Mouse (Mus musculus): Measurements from ENCODE around the gene Zbed3. TPM values are rescaled to one million over a fixed set of nuclear protein-coding genes. Genes with fewer than 3 reads are reported as not detected.
A peak's percentile ranks its signal among the peaks of the same experiment; 100 is the strongest.

Gene Zbed3
- polyA plus RNA-seq, 1 experiment from 2014 or later: 31.7 TPM

GRCm38 (mm10) chr13:95320451-95320850 lies 3.0 kb upstream of the Zbed3 start:
- no peak overlapping the region for H3K4me2 ChIP-seq
- no peaks in the 10 kb centered on the region for H3K36me3 ChIP-seq
- ATAC-seq (ENCODE audit: low FRiP score): no peak
- H3K4me3 ChIP-seq (replicated peaks): no peak overlapping the region
- no peak overlapping the region for H3K27ac ChIP-seq (replicated peaks)
- no peaks in the 10 kb centered on the region for H3K9me3 ChIP-seq (replicated peaks)
- no peaks in the 10 kb centered on the region for H3K27me3 ChIP-seq (replicated peaks)
- 22% methylated on average over 4 of the region's 4 CpGs for WGBS
- no peak overlapping the region for H3K9ac ChIP-seq (replicated peaks)
- no peaks in the 10 kb centered on the region for H3K4me1 ChIP-seq

DNA sequence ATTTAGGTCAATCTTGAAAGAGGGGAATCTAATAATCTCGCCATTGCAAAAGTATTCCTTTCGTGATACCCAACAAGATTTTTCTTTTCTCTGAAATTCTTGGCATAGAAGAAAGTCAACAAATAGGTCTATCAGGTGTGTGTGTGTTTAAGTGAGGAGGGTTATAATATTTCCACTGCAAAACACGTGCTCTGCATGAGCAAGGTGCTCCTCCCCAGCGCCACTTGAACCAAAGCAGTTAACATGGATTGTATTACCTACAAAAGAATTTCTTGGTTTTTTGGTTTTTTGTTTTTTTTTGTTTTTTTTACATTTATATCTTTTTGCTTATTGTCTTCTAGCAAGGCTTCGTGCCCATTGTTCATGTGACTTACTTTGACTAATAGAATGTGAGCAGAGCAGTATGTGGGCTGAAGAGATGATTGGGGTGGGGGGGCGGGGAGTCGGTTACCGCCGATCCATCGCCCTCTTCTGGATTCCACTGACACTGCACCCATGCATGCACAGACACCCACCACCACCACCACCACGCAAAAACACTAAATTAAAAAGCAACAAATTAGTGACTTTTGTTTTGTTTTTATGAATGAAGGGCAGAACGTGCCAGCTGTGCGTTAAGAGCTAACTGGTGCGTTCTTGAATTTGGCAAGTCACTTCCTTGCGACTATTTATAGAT lies 676 bp downstream of the Zbed3 start:
- ATAC-seq (ENCODE audit: low FRiP score): peak; percentile 76
- peaks cover 31% of the 10 kb centered on the region for H3K4me1 ChIP-seq
- H3K4me2 ChIP-seq: peak overlapping the region; percentile 83
- no peaks in the 10 kb centered on the region for H3K27me3 ChIP-seq (replicated peaks)
- H3K9ac ChIP-seq (replicated peaks): peak overlapping the region; percentile 85
- H3K9me3 ChIP-seq (replicated peaks): no peaks in the 10 kb centered on the region
- peak overlapping the region; percentile 95 for H3K27ac ChIP-seq (replicated peaks)
- WGBS: 23% methylated on average over 15 of the region's 15 CpGs
- H3K36me3 ChIP-seq: no peaks in the 10 kb centered on the region
- H3K4me3 ChIP-seq (replicated peaks): peak overlapping the region; percentile 68

GRCm38 (mm10) chr13:95324626-95325079 lies 1.2 kb downstream of the Zbed3 start:
- under 1% methylated on average over 22 of the region's 22 CpGs for WGBS
- no peaks in the 10 kb centered on the region for H3K9me3 ChIP-seq (replicated peaks)
- peaks cover 35% of the 10 kb centered on the region for H3K4me1 ChIP-seq
- ATAC-seq (ENCODE audit: low FRiP score): peak; percentile 46
- H3K27me3 ChIP-seq (replicated peaks): no peaks in the 10 kb centered on the region
- H3K36me3 ChIP-seq: no peaks in the 10 kb centered on the region
- peak overlapping the region; percentile 85 for H3K9ac ChIP-seq (replicated peaks)
- H3K27ac ChIP-seq (replicated peaks): peak overlapping the region; percentile 95
- peak overlapping the region; percentile 68 for H3K4me3 ChIP-seq (replicated peaks)
- H3K4me2 ChIP-seq: peak overlapping the region; percentile 83

DNA sequence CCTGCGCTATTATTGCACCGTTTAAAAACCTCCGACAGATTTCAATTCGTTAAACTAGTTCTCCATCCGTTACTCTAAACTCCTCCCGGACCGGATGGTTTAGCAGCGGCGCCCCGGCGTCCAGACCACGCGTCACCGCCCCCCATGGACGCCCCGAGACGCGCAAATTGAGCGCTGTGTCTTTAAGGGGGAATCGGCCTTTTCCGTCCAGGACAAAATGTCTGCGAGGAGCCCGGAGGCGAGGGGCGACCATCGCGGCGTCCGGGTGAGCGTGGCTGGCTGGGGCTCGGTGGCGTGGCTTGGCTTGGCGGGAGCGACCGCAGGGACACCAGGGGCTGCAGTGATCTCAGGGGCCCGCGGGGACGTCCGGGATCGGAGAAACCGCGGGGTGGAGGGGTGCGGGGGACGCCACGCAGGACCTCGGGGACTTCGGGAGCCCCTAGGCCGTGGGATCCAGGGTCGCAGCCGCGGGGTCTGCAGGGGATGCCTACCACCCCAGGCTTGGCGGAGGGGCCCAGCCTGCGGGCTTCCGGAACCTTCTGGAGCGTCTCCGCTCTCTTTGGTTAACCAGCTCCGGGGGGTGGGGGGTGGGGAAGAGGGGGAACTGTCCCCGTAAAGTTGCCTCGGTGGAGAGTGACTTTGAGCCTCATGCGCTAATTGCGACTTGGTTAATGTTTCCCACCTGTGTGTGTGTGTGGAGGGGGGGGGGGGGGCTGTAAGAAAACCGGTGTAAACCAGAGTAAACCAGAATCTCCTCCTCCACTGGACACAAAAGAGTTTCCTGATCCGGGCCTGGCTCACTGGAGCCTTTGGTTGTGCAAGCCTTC lies 1.9 kb downstream of the Zbed3 start:
- under 1% methylated on average over 63 of the region's 63 CpGs for WGBS

GRCm38 (mm10) chr13:95325907-95326550 lies 2.6 kb downstream of the Zbed3 start:
- Histone ChIP-seq H3K27me3 (replicated peaks) (no peaks in the 10 kb centered on the region), H3K4me1 (peaks cover 41% of the 10 kb centered on the region), H3K4me2 (peak overlapping the region; percentile 83), H3K9me3 (replicated peaks) (no peaks in the 10 kb centered on the region), H3K27ac (replicated peaks) (peak overlapping the region; percentile 95), H3K9ac (replicated peaks) (peak overlapping the region; percentile 85), H3K36me3 (no peaks in the 10 kb centered on the region), H3K4me3 (replicated peaks) (peak overlapping the region; percentile 68)
- WGBS: 12% methylated on average over 5 of the region's 5 CpGs
- ATAC-seq (ENCODE audit: low FRiP score): no peak

More for the DNA sequence above, 1.9 kb downstream of the Zbed3 start:
- Histone ChIP-seq H3K27ac (replicated peaks) (peak overlapping the region; percentile 95), H3K9ac (replicated peaks) (peak overlapping the region; percentile 85), H3K27me3 (replicated peaks) (no peaks in the 10 kb centered on the region), H3K9me3 (replicated peaks) (no peaks in the 10 kb centered on the region), H3K4me3 (replicated peaks) (peak overlapping the region; percentile 68), H3K4me2 (peak overlapping the region; percentile 83), H3K4me1 (peaks cover 36% of the 10 kb centered on the region), H3K36me3 (no peaks in the 10 kb centered on the region)
- ATAC-seq (ENCODE audit: low FRiP score): peak; percentile 78

GRCm38 (mm10) chr13:95326611-95327344 lies 3.4 kb downstream of the Zbed3 start:
- H3K9me3 ChIP-seq (replicated peaks): no peaks in the 10 kb centered on the region
- peak overlapping the region; percentile 95 for H3K27ac ChIP-seq (replicated peaks)
- no peak for ATAC-seq (ENCODE audit: low FRiP score)
- H3K4me2 ChIP-seq: peak overlapping the region; percentile 83
- peak overlapping the region; percentile 85 for H3K9ac ChIP-seq (replicated peaks)
- no peaks in the 10 kb centered on the region for H3K27me3 ChIP-seq (replicated peaks)
- peaks cover 41% of the 10 kb centered on the region for H3K4me1 ChIP-seq
- H3K36me3 ChIP-seq: no peaks in the 10 kb centered on the region
- WGBS: 4% methylated on average over 21 of the region's 21 CpGs
- H3K4me3 ChIP-seq (replicated peaks): peak overlapping the region; percentile 68

- H3K4me2 ChIP-seq: peak overlapping the region; percentile 83
- ATAC-seq (ENCODE audit: low FRiP score): no peak
- 0% methylated on average over 5 of the region's 5 CpGs for WGBS
Measured at GRCm38 (mm10) chr13:95327345-95327741, 3.9 kb downstream of the Zbed3 start.

DNA sequence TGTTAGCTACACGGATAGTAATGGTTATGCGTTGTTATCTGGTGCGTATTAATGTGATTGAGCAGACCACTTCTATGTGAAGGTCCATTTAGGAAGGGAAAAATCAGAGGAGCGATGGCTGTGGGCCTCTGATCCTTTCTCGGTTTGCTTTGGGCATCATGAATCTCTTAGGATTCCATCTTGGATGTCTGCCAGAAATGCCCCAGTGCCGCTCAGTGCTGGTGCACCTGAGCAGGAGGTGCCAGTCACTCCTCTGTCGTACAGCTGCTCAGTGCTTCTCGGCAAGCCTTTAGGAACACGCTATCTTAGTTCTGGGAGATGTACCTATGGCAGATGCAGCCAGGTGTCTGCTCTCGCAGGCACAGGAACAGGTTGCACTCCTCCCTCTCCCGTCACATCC lies 5.4 kb downstream of the Zbed3 start:
- Histone ChIP-seq H3K9ac (replicated peaks) (no peak overlapping the region), H3K4me3 (replicated peaks) (no peak overlapping the region), H3K36me3 (no peaks in the 10 kb centered on the region), H3K27me3 (replicated peaks) (no peaks in the 10 kb centered on the region), H3K4me2 (no peak overlapping the region), H3K9me3 (replicated peaks) (no peaks in the 10 kb centered on the region), H3K27ac (replicated peaks) (no peak overlapping the region), H3K4me1 (peaks cover 41% of the 10 kb centered on the region)
- no peak for ATAC-seq (ENCODE audit: low FRiP score)
- 70% methylated on average over 11 of the region's 11 CpGs for WGBS

More at GRCm38 (mm10) chr13:95327345-95327741, 3.9 kb downstream of the Zbed3 start:
- Histone ChIP-seq H3K9me3 (replicated peaks) (no peaks in the 10 kb centered on the region), H3K4me3 (replicated peaks) (peak overlapping the region; percentile 68), H3K4me1 (peaks cover 41% of the 10 kb centered on the region), H3K36me3 (no peaks in the 10 kb centered on the region), H3K27me3 (replicated peaks) (no peaks in the 10 kb centered on the region), H3K27ac (replicated peaks) (peak overlapping the region; percentile 95), H3K9ac (replicated peaks) (peak overlapping the region; percentile 85)

DNA sequence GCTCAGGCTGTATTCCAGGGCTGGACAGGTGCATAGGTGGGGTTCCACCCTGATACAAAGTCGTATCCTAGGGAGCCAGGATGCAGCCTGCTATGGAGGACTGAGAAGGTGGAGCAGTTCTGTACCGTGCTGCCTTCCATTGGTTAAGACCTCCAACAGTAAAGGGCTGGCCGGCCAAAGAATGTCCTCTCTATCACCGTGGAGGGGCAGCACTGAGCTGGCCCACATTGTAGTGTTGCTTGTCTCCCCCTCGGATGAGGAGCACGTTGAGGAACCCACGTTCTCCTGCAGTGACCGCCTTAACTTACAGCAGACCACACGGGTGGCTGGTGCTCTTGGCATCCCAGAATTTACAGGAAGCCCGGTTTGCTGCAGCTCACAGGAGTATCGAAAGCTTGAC lies 7.1 kb downstream of the Zbed3 start:
- H3K9ac ChIP-seq (replicated peaks): no peak overlapping the region
- H3K4me2 ChIP-seq: no peak overlapping the region
- H3K27ac ChIP-seq (replicated peaks): no peak overlapping the region
- ATAC-seq (ENCODE audit: low FRiP score): no peak
- no peaks in the 10 kb centered on the region for H3K36me3 ChIP-seq
- no peak overlapping the region for H3K4me3 ChIP-seq (replicated peaks)
- no peaks in the 10 kb centered on the region for H3K9me3 ChIP-seq (replicated peaks)
- H3K27me3 ChIP-seq (replicated peaks): no peaks in the 10 kb centered on the region
- peaks cover 41% of the 10 kb centered on the region for H3K4me1 ChIP-seq
- 60% methylated on average over 11 of the region's 11 CpGs for WGBS

DNA sequence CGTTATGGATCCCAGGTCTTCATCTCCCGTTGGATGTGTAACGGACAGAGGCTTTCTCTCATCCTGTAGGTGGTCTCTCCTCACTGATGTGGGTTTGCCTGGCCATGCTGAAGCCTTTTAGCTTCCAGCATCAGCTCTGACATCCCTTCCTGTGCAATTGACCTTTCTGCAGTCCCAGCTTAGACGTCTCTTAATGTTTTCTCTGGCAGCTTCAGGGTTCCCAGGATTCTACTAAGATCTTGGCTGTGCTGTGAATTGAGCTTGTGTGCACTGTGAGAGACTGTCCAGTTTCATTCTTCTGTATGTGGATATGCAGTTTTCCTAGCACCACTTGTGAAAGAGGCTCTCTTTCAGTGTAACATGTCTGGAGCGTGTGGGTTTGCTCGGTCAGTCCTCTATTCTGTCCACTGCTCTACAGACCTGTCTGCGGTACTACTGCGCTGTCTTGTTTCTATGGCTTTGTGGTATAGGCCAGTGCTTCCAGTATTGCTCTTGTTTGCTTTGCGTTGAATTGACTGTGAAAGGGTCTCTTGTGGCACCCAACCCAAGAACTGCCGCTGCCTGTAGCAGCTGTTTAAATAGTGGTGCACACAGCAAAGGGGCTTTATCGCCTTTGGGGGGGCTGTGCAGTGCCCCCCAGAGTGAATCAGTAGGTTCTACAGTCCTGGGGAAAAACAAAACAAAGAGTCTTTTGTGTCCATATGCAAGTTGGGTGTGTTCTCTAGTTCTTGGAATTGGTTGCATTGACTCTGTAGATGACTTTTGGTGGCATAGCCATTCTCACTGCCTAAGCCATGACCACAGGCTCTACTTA lies 8.9 kb downstream of the Zbed3 start:
- no peak overlapping the region for H3K4me2 ChIP-seq
- WGBS: 70% methylated on average over 11 of the region's 11 CpGs

More for the DNA sequence above, 8.9 kb downstream of the Zbed3 start:
- Histone ChIP-seq H3K27me3 (replicated peaks) (no peaks in the 10 kb centered on the region), H3K4me3 (replicated peaks) (no peak overlapping the region), H3K27ac (replicated peaks) (0 out of 2 replicates have a peak overlapping the region, but pooled peaks have one; percentile 0), H3K9me3 (replicated peaks) (no peaks in the 10 kb centered on the region), H3K4me1 (peaks cover 30% of the 10 kb centered on the region), H3K9ac (replicated peaks) (no peak overlapping the region), H3K36me3 (peaks cover 10% of the 10 kb centered on the region)
- ATAC-seq (ENCODE audit: low FRiP score): no peak
